Mouse (Mus musculus) embryonic fibroblast, embryonic 13.5 days (primary cell): ENCODE measurements around the gene March4.

Experiments used
- CTCF ChIP-seq: IDR thresholded peaks from 2 replicates; pipeline ENCODE4 v1.5.1; 2011; ENCODE audit warnings: mild to moderate bottlenecking, control low read depth, low read length, moderate library complexity, borderline replicate concordance; ENCODE audit not compliant: insufficient read depth
- POLR2A ChIP-seq: IDR thresholded peaks from 2 replicates; pipeline ENCODE4 v1.6.1; 2011; ENCODE audit warnings: low read depth, mild to moderate bottlenecking, control low read depth, low read length, moderate library complexity

DNA sequence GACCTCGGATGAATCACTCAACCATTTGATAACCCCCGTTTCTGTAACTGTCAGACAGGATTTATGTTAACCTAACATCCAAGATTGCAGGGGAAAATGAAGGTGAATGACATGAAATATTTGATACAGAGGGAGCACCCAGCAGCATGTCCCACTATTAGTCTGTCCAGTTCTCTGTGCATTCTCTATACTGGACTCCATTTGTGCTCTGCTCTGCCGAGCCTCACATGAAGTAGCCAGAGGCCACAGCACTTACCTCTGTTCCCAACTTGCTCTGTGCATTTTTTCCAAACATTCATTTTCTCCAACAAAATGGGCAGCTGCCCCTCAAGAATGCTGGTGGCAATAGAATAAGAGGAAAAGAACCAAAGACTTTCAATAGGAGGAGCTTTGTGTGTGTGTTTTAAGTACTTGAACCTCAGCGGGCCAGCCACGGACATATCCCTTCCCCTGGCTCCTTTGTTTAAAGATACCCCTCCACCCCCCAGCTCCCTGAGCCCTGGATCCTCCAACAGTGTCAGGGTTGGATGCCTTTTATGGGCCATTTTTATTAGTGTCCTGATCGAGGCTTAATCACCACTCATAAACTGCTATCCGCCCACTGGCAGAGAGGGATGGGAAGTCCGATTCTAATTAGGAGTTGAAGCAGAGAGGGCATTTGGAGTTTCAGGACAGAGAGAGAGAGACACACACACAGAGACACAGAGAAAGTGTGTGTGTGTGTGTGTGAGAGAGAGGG is 135.2 kb downstream of the March4 start:
- no peak for TF ChIP-seq CTCF
- TF ChIP-seq POLR2A = no peak
